Mouse (Mus musculus) limb, embryonic 14.5 days (tissue): Measurements from ENCODE around the gene Safb. TPM values are rescaled to one million over a fixed set of nuclear protein-coding genes. Genes with fewer than 3 reads are reported as not detected.

ENCODE experiments used
- ATAC-seq: fragments of 200-750 bp; cut with Nextera tagmentation; 2 replicates; pipeline ENCODE4 v1.8.0; 2017; ENCODE audit warnings: low read depth, moderate number of reproducible peaks, moderate TSS enrichment; ENCODE audit not compliant: low FRiP score
- DNase-seq: peaks from one replicate; pipeline ENCODE4 v3.0.0-alpha.2; 2015; ENCODE audit warnings: low spot score
- H3K27ac ChIP-seq: fragments of 300-500 bp; sonication (generic); replicated peaks from 2 replicates; pipeline ENCODE4 v1.5.1; 2014; ENCODE audit warnings: low read depth, mild to moderate bottlenecking, low read length, moderate library complexity, mixed read lengths
- H3K27me3 ChIP-seq: fragments of 300-500 bp; sonication (generic); 2 replicates; pipeline ENCODE4 v1.6.1; 2014; ENCODE audit warnings: low read length, mixed read lengths; ENCODE audit not compliant: control insufficient read depth, insufficient read depth
- H3K36me3 ChIP-seq: fragments of 300-500 bp; sonication (generic); 2 replicates; pipeline ENCODE4 v1.6.1; 2014; ENCODE audit warnings: mild to moderate bottlenecking, low read length, moderate library complexity, mixed read lengths; ENCODE audit not compliant: control insufficient read depth, insufficient read depth
- H3K4me1 ChIP-seq: fragments of 300-500 bp; sonication (generic); 2 replicates; pipeline ENCODE4 v1.6.1; 2014; ENCODE audit warnings: antibody characterized with exemption, low read length, mixed read lengths; ENCODE audit not compliant: control insufficient read depth, insufficient read depth
- H3K4me2 ChIP-seq: fragments of 300-500 bp; sonication (generic); replicated peaks from 2 replicates; pipeline ENCODE4 v1.6.1; 2014; ENCODE audit warnings: low read depth, mild to moderate bottlenecking, low read length, moderate library complexity; ENCODE audit not compliant: severe bottlenecking
- H3K4me3 ChIP-seq: fragments of 300-500 bp; sonication (generic); replicated peaks from 2 replicates; pipeline ENCODE4 v1.5.1; 2014; ENCODE audit warnings: low read length
- H3K9ac ChIP-seq: fragments of 300-500 bp; sonication (generic); 2 replicates; pipeline ENCODE4 v1.6.1; 2014; ENCODE audit warnings: mild to moderate bottlenecking, low read depth, low read length, moderate library complexity; ENCODE audit not compliant: severe bottlenecking
- H3K9me3 ChIP-seq: fragments of 300-500 bp; sonication (generic); 2 replicates; pipeline ENCODE4 v1.6.1; 2016; ENCODE audit warnings: low read length; ENCODE audit not compliant: control insufficient read depth
- POLR2A ChIP-seq: fragments of 200-500 bp; IDR thresholded peaks from 2 replicates; pipeline ENCODE4 v1.8.0; 2012; ENCODE audit warnings: inconsistent platforms, mild to moderate bottlenecking, moderate library complexity, borderline replicate concordance; ENCODE audit not compliant: insufficient read depth, insufficient read length; ENCODE audit errors: extremely low read depth
- WGBS: fragments of 180-500 bp; shearing (Covaris S2); extraction: QIAGEN DNeasy Blood & Tissue Kit; methylation state at CpG from one replicate; pipeline ENCODE4 v1.1.7; 2014; 5-methylcytosine and 5-hydroxymethylcytosine counted together
- polyA plus RNA-seq, 2 experiments: library from polyadenylated mRNA; depleted of rRNA in 1 of 2; stranded (reverse) in 1 of 2; unstranded in 1 of 2; fragments of >200 nt; fragmentation: Nextera tagmentation in 1 of 2; extraction: Ambion mirVana in 1 of 2; gene quantifications; 2 replicates each; pipeline versions ENCODE4 v1.2.1 to v1.2.3; 2012 to 2014

The Safb gene
- polyA plus RNA-seq, 2 experiments, result 71.8 to 169 TPM

DNA sequence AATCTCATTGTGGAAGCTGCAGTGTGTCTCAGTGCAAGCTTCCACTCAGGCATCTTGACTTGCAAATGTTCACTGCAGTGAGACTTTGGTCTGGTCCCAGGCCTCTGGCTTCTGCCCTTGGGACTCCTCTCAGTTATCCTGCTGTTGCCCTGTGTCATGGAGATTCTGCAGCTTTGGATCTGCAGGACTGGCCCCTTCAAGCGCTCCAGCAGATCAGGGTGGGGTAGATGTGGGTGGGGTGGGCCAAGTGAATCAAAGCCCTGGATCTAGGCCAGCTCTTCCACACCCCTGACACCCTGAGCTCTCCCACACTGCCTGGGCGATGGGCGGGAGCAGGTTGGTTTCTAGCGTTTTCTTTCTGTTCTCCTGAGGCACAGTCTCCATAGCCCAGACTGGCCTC, 47.2 kb downstream of the Safb start:
- TF ChIP-seq POLR2A, result no peak
- no peak for ATAC-seq
- Histone ChIP-seq H3K9ac (no peak overlapping the region), H3K27me3 (no peaks in the 10 kb centered on the region), H3K4me1 (peaks cover 6% of the 10 kb centered on the region), H3K9me3 (no peaks in the 10 kb centered on the region), H3K4me2 (no peak overlapping the region), H3K4me3 (no peak overlapping the region), H3K36me3 (no peaks in the 10 kb centered on the region), H3K27ac (no peak overlapping the region)
- DNase-seq, result no peak
- WGBS, result 63% methylated on average over 4 of the region's 4 CpGs

DNA sequence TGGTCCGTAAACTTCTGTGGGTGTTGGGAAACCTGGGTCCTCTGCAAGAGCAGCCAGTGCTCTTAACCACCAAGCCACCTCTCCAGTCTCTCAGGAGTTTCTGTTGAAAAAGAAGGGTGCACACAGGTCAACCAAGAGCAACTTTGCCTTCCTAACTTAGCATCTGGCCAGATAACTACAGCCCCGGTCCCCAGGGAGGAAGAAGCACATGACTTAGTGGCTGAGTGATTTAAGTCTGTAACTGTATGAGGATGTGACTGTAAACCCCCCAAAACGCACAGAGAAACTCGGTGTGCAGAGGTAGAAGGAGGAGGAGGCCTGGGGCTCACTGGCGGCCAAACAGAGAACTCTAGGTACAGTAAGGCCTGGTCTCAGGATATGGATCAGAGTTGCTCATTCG, 49.4 kb downstream of the Safb start:
- Histone ChIP-seq H3K27me3 (no peaks in the 10 kb centered on the region), H3K27ac (no peak overlapping the region), H3K4me3 (no peak overlapping the region), H3K9me3 (no peaks in the 10 kb centered on the region), H3K36me3 (no peaks in the 10 kb centered on the region), H3K4me2 (no peak overlapping the region), H3K4me1 (no peaks in the 10 kb centered on the region), H3K9ac (no peak overlapping the region)
- WGBS, result 89% methylated on average over 6 of the region's 6 CpGs
- TF ChIP-seq POLR2A, result no peak
- DNase-seq (no peak), ATAC-seq (no peak)

DNA sequence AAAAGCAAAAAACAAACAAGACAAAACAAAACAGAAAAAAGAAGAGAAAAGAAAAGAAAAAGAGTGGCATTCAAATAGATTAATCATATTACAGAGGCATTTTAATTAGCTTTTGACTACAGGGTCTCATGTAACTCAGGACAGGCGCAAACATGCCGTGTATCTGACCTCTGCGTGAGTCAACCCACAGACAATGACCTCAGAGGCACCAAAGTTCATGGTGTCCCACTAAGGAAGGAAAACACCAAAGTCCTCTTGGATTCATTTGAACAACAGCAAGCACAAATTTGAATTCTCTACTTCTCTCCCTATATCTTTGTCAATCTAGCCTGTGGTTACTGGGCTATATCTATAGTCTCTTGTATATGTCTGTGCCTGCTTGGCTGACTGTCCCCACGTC, 58.6 kb downstream of the Safb start:
- Histone ChIP-seq H3K4me2 (no peak overlapping the region), H3K27me3 (no peaks in the 10 kb centered on the region), H3K36me3 (no peaks in the 10 kb centered on the region), H3K9ac (no peak overlapping the region), H3K4me1 (no peaks in the 10 kb centered on the region), H3K9me3 (no peaks in the 10 kb centered on the region), H3K4me3 (no peak overlapping the region), H3K27ac (no peak overlapping the region)
- ATAC-seq (no peak), DNase-seq (no peak)
- TF ChIP-seq POLR2A, result no peak
- WGBS, result 79% methylated on average over 4 of the region's 4 CpGs

DNA sequence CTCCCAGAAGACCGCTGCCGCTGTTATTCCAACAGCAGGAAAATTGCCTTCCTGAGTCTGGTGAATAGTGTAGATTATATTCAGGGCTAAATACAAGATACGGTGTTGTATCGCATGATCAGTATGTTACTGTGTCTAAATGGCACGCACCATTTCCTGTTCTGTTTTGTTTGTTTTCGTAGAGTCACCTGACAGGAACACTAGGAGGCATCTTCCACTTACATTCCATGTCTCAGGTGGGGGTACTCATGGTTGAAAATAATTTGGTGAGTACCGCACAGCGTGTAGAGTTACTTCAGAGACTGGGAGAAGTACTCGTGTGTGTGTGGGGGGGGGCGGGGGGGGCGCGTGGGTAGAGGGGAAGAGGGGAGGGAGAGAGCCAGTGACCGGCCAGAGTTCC, 62.9 kb downstream of the Safb start:
- Histone ChIP-seq H3K27ac (no peak overlapping the region), H3K4me3 (no peak overlapping the region), H3K9ac (no peak overlapping the region), H3K27me3 (no peaks in the 10 kb centered on the region), H3K4me2 (no peak overlapping the region), H3K36me3 (no peaks in the 10 kb centered on the region), H3K9me3 (no peaks in the 10 kb centered on the region), H3K4me1 (no peaks in the 10 kb centered on the region)
- WGBS, result 63% methylated on average over 13 of the region's 13 CpGs
- DNase-seq (no peak), ATAC-seq (no peak)
- TF ChIP-seq POLR2A, result no peak

DNA sequence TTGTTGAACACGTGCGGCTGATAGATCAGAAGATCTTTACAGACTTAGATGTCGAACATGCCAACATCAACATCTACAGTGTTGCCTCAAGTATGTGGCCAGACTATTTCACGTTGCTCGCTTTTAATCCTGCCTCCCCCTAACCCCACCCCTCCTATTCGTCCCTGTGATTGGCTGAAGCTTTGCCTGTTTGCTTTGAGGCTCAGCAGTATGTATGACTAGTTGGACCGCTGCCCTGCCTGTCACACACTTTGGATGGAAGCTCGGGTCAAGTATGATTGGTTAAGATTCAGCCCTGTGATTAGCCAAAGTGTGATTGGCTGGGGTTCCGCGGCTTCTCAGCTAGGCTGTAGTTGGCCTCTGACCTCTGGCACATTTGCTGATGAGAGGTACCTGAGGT, 67.2 kb downstream of the Safb start:
- Histone ChIP-seq H3K9me3 (no peaks in the 10 kb centered on the region), H3K4me3 (no peak overlapping the region), H3K4me2 (no peak overlapping the region), H3K27ac (no peak overlapping the region), H3K4me1 (no peaks in the 10 kb centered on the region), H3K36me3 (no peaks in the 10 kb centered on the region), H3K27me3 (no peaks in the 10 kb centered on the region), H3K9ac (no peak overlapping the region)
- no peak; the same call in 1 of the 2 replicates for ATAC-seq
- TF ChIP-seq POLR2A, result no peak
- WGBS, result 34% methylated on average over 10 of the region's 10 CpGs
- DNase-seq, result no peak

DNA sequence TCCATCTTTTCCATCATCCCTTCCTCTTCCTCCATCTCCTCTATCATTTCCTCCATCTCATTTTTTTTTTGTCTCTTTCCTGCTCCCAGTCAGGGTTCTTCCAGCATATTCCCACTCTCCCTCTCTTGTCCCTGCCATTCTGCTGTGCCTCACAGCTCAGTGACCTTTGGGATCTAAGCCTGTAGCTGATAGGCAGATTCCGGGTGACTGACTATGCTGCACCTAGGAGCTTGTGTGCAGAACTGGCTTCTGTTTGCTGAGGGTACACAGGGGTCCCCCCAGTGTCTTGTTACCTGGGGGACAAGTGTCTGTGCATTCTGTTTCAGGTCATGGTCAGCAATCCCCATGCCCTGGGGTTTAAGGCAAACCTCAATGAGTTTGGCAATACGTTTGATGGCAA, 70.1 kb downstream of the Safb start:
- Histone ChIP-seq H3K4me3 (no peak overlapping the region), H3K9me3 (no peaks in the 10 kb centered on the region), H3K27ac (no peak overlapping the region), H3K4me1 (no peaks in the 10 kb centered on the region), H3K27me3 (no peaks in the 10 kb centered on the region), H3K9ac (no peak overlapping the region), H3K4me2 (no peak overlapping the region), H3K36me3 (no peaks in the 10 kb centered on the region)
- DNase-seq (no peak), ATAC-seq (no peak)
- TF ChIP-seq POLR2A, result no peak
- WGBS, result 73% methylated on average over 2 of the region's 2 CpGs
